Mouse (Mus musculus): ENCODE measurements around the gene Upk3bl.

DNA sequence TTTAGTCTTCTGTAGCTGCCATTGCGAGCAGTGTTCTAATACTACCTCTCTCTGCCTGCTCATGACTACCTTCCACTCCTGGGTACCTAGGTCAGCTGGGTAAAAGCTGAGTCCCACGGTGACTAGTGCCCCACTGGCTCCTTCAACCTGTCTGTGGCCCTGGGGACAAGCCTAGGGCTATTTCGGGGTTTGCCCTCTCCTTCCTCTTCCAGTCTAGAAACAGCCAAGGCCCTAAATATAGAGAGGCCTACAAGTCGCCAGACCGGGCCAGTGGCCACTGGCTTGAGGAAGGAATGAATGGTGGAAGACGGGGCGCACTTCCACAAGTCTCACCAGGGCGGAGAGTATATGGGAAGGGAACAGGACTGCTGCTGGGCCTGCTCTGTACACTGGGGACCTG, 32.0 kb downstream of the Upk3bl start:
- TF ChIP-seq CTCF (IDR thresholded peaks at IDR 0.05; ENCODE audit: borderline replicate concordance, extremely low read depth, insufficient read depth, insufficient read length): no peak
- TF ChIP-seq POLR2A (IDR thresholded peaks at IDR 0.05; ENCODE audit: borderline replicate concordance, extremely low read depth, insufficient read depth, insufficient read length, poor library complexity, severe bottlenecking): no peak
